Mouse (Mus musculus) forebrain, embryonic 11.5 days (tissue): Measurements from ENCODE around the gene Ccdc106. TPM values are rescaled to one million over a fixed set of nuclear protein-coding genes. Genes with fewer than 3 reads are reported as not detected.
"Not testable (repeated sequence)": the region's sequence is repeated elsewhere in the genome, so short reads cannot be mapped to it uniquely, and the experiment has no call there.

Experiments
- ATAC-seq: fragments of 200-750 bp; cut with Nextera tagmentation; replicated peaks from 2 replicates; pipeline ENCODE4 v1.8.0; 2017; ENCODE audit warnings: moderate TSS enrichment; ENCODE audit not compliant: low FRiP score
- DNase-seq: peaks from one replicate; pipeline ENCODE4 v3.0.0-alpha.2; 2017; ENCODE audit warnings: low spot score
- H3K27ac ChIP-seq: fragments of 300-500 bp; sonication (generic); 2 replicates; pipeline ENCODE4 v1.5.1; 2014; ENCODE audit warnings: low read depth, low read length
- H3K27me3 ChIP-seq: fragments of 300-500 bp; sonication (generic); 2 replicates; pipeline ENCODE4 v1.6.1; 2014; ENCODE audit warnings: mild to moderate bottlenecking, low read length, mixed read lengths; ENCODE audit not compliant: control insufficient read depth, insufficient read depth
- H3K36me3 ChIP-seq: fragments of 300-500 bp; sonication (generic); 2 replicates; pipeline ENCODE4 v1.6.1; 2014; ENCODE audit warnings: mild to moderate bottlenecking, low read length, moderate library complexity, mixed read lengths; ENCODE audit not compliant: control insufficient read depth, insufficient read depth
- H3K4me1 ChIP-seq: fragments of 300-500 bp; sonication (generic); replicated peaks from 2 replicates; pipeline ENCODE4 v1.6.1; 2014; ENCODE audit warnings: low read length, mixed read lengths; ENCODE audit not compliant: control insufficient read depth, insufficient read depth
- H3K4me2 ChIP-seq: fragments of 300-500 bp; sonication (generic); 2 replicates; pipeline ENCODE4 v1.6.1; 2014; ENCODE audit warnings: low read depth, mild to moderate bottlenecking, low read length, moderate library complexity, mixed read lengths; ENCODE audit not compliant: severe bottlenecking
- H3K4me3 ChIP-seq: fragments of 300-500 bp; sonication (generic); 2 replicates; pipeline ENCODE4 v1.5.1; 2014; ENCODE audit warnings: low read depth, low read length
- H3K9ac ChIP-seq: fragments of 300-500 bp; sonication (generic); 2 replicates; pipeline ENCODE4 v1.6.1; 2014; ENCODE audit warnings: low read length
- H3K9me3 ChIP-seq: fragments of 300-500 bp; sonication (generic); 2 replicates; pipeline ENCODE4 v1.6.1; 2016; ENCODE audit warnings: low read length, mixed read lengths; ENCODE audit not compliant: control insufficient read depth
- WGBS: fragments of 180-500 bp; shearing (Covaris S2); extraction: QIAGEN DNeasy Blood & Tissue Kit; methylation state at CpG from one replicate; pipeline ENCODE4 v1.1.7; 2014; 5-methylcytosine and 5-hydroxymethylcytosine counted together
- polyA plus RNA-seq: library from polyadenylated mRNA; unstranded; fragments of >200 nt; fragmentation: Nextera tagmentation; extraction: Ambion mirVana; gene quantifications from 2 replicates; pipeline ENCODE4 v1.2.1, GENCODE M21; 2014

Ccdc106 gene
- polyA plus RNA-seq, 1 experiment from 2014 or later, result 7.2 TPM

DNA sequence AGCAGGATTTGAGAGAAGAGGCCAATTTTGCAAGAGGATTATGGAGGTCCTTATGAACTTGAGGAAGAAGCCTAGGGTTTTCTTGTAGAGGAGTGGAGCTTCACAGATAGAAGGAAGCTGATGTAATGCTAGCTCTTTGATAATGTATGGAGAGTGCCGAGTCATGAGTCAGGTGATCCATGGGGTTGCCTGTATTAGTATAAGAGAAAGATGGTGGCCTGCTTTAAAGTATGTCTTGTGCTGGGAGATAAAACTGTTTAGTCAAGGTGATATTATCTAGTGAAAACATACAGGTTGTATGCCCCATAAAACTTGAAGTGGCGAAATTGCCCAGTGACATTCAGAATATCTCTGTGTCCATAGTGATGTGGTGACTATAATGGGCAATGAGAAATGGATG lies 56.6 kb downstream of the Ccdc106 start:
- H3K4me1 ChIP-seq, result no peaks in the 10 kb centered on the region
- no peak overlapping the region for H3K27ac ChIP-seq
- H3K27me3 ChIP-seq, result no peaks in the 10 kb centered on the region
- no peak for ATAC-seq
- no peak overlapping the region for H3K9ac ChIP-seq
- H3K4me3 ChIP-seq, result no peak overlapping the region
- H3K4me2 ChIP-seq, result no peak overlapping the region
- WGBS, result 92% methylated on average over 2 of the region's 2 CpGs
- H3K36me3 ChIP-seq, result peaks cover 28% of the 10 kb centered on the region
- no peak for DNase-seq
- no peaks in the 10 kb centered on the region for H3K9me3 ChIP-seq

DNA sequence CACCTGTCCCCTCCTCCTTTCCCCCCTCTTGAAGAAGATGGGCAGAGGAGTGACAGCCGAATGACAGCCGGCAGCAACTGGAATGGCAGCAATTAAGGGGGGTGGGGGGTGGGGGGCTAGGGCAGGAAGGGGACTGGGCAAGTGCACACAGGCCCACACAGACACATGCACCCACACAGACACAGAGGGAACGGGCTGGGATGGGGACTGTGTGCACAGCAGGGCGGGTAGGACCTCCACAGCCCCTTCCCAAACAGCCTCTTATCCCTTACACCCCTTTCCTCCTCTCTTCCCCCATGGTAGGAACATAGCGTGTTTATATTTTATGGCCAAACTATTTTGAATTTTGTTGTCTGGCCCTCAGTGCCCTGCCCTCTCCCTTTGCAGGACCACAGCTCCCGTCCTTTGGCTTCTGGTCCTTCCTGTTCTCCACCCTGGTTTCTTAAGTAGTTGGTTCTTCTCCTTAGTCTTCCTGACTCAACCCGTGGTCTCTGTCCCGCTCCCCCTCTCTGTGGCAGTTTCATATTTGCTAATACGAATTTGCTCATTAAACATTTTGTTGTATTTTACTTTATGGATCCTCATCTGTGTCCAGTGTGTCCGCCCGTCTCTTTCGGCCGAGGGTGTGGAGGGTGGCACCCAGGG lies 59.1 kb downstream of the Ccdc106 start:
- H3K4me2 ChIP-seq, result peak overlapping the region; percentile 87; the same call in 1 of the 2 replicates

DNA sequence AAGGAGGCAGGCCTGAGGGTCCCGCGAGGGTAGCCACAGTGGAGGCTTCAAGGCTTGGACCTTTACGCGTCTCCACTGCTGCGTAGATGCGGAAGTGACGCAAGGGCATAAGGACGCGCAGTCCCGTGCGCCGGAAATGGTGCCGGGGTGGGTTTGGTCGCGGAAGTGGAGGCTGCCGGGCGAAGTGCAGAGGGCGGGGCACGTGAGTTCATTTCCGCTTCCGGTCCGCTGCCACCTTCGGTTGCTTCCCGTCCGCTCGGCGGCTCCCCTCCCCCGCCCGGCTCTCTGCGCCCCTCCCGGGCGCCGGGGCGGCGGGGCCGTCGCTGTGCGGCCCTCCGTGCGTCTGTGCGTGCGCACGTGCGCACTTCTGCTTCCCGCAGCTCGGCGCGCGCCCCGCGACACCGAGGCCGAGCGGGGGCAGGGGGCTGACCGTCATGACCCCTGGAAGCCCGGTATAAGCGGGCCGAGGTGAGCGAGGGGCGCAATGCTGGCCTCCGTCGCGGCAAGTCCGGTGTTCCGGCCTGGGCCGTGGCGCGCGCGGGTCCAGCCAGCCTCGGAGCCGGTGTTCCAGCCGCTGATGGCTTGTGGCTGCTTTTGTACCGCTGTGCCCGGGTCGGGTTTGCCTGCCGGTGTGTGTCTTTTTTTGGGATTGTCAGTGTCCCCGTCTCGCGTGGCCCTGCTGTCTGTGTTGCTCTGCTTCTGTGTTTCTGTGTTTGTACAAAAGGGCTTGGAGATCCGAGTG lies 59.8 kb downstream of the Ccdc106 start, which contains the start of gene Epn1:
Gene Epn1 (plus strand): TSS at position 226 of the 742 bp plus-strand sequence.
- Histone ChIP-seq H3K4me3 (peak within 1 kb of the TSS; percentile 96), H3K27me3 (no peaks in the 10 kb centered on the region), H3K4me2 (peak within 1 kb of the TSS; percentile 87), H3K36me3 (peaks cover 19% of the 10 kb centered on the region), H3K27ac (peak within 1 kb of the TSS; percentile 76), H3K9me3 (no peaks in the 10 kb centered on the region), H3K4me1 (no peaks in the 10 kb centered on the region), H3K9ac (peak within 1 kb of the TSS; percentile 95)
- DNase-seq (peak; percentile 98), ATAC-seq (peak; percentile 98)
- WGBS, result under 1% methylated on average over 68 of the region's 81 CpGs

More for the DNA sequence above, 59.1 kb downstream of the Ccdc106 start:
- not testable (repeated sequence) for H3K27me3 ChIP-seq, DNase-seq, H3K9me3 ChIP-seq, H3K4me1 ChIP-seq
- Histone ChIP-seq H3K36me3 (peaks cover 17% of the 10 kb centered on the region), H3K27ac (peak overlapping the region; percentile 53; the same call in 1 of the 2 replicates), H3K9ac (peak overlapping the region; percentile 35; the same call in 1 of the 2 replicates), H3K4me3 (peak overlapping the region; percentile 96)
- ATAC-seq, result peak; percentile 45
- 54% methylated on average over 10 of the region's 13 CpGs for WGBS

DNA sequence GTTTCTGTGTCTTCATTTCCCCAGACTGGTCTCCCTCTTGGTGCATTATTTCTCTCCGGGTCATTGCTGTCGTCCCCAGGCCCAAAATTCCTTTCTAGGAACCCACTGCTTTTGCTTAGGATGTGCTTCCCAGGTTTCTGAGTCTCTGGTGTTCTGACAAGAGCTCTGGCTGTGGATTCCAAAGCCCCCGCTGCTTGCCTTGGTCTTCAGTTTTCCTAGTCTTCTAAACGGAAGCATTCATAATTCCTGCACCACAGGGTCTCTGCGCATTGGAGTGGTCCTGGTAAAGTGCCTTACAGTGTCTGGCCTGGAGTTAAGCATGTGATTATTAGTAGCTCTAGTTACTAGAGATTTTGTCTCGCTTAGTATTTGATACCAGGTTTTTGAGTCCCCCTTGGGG lies 60.5 kb downstream of the Ccdc106 start:
- Histone ChIP-seq H3K9me3 (no peaks in the 10 kb centered on the region), H3K27me3 (no peaks in the 10 kb centered on the region), H3K4me3 (peak overlapping the region; percentile 96), H3K4me1 (no peaks in the 10 kb centered on the region), H3K9ac (peak overlapping the region; percentile 95), H3K27ac (0 out of 2 replicates have a peak overlapping the region, but pooled peaks have one; percentile 76), H3K4me2 (peak overlapping the region; percentile 87), H3K36me3 (peaks cover 19% of the 10 kb centered on the region)
- ATAC-seq (no peak), DNase-seq (peak; percentile 48)
- WGBS, result 22% methylated on average over 6 of the region's 6 CpGs

DNA sequence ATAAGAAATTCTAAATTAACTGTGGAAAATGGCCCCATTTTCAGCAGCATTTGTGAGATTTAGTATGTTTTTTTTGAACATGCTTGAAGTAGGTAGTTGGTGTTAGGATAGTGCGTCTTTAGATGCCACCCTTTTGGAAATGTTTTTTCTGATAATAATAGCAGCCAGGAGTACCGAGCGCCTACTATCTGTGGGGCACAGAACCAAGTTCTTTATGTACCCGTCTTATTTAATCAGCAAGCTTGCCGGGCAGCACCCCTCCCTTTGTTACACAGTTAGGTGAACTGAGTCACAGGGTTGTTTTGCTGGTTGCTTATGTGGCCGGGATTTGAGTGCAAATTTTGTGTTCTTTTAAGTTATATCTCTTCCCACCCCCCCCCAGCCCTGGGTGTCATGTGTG lies 60.9 kb downstream of the Ccdc106 start:
- Histone ChIP-seq H3K4me2 (peak overlapping the region; percentile 87; the same call in 1 of the 2 replicates), H3K4me3 (peak overlapping the region; percentile 96), H3K27me3 (no peaks in the 10 kb centered on the region), H3K9ac (no peak overlapping the region; the same call in 1 of the 2 replicates), H3K9me3 (no peaks in the 10 kb centered on the region), H3K36me3 (peaks cover 19% of the 10 kb centered on the region), H3K27ac (no peak overlapping the region), H3K4me1 (no peaks in the 10 kb centered on the region)
- WGBS, result 80% methylated on average over 6 of the region's 6 CpGs
- peak; percentile 46 for DNase-seq
- ATAC-seq, result no peak

DNA sequence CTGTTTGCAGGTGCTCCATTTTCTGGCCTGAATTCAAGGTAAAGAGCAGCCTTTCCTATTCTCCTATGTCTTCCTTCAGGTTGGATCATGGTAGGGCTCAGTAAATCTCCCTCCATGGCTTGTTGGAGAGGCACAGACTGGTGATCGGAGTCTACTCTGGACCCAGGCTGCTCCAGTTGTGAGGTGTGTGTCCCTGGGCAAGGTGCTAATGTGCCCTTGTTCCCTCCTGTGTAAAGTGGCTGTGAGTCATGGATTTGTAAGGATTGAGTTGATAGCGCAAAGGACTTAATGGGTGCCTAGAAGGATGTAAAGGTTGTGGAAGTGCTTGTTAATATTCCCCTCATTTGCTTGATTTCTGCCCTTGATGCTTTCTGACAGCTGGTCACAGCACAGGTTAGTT lies 61.6 kb downstream of the Ccdc106 start:
- ATAC-seq (no peak), DNase-seq (no peak)
- no peak overlapping the region for H3K9ac ChIP-seq
- peak overlapping the region; percentile 96; the same call in 1 of the 2 replicates for H3K4me3 ChIP-seq
- H3K4me2 ChIP-seq, result no peak overlapping the region
- no peak overlapping the region for H3K27ac ChIP-seq
- no peaks in the 10 kb centered on the region for H3K4me1 ChIP-seq
- H3K36me3 ChIP-seq, result peaks cover 12% of the 10 kb centered on the region; the same call in 1 of the 2 replicates
- no peaks in the 10 kb centered on the region for H3K9me3 ChIP-seq
- 91% methylated on average over 2 of the region's 2 CpGs for WGBS
- H3K27me3 ChIP-seq, result no peaks in the 10 kb centered on the region

DNA sequence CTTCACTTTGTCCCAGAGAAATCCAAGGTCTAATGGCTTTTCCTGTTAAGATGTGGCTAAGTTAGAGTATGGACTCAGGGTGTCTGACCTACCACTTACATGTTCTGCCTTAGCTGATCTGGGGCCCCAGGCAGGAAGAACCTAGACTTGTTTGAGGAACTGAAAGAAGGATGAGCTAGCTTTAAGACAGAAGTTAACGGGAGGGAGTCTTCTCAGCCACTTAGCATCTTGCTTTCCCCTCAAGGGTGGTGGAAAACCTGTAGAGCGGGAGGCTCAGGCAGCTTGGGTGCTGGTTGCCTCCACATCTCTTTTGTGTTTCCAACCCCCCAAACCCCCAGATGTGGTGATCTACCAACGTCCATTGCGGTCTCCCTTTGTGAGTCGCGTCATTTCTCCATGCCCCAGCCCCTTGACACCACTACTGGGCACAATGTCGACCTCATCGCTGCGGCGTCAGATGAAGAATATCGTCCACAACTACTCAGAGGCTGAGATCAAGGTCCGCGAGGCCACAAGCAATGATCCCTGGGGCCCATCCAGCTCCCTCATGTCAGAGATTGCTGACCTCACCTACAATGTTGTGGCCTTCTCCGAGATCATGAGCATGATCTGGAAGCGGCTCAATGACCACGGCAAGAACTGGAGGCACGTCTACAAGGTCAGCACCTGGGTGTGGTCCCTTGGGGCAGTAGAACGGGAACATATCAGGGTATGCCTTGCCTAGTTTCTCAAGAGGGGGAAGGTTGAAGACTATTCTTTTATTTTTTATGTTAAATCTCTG lies 63.2 kb downstream of the Ccdc106 start:
- no peak overlapping the region for H3K9ac ChIP-seq
- H3K4me3 ChIP-seq, result no peak overlapping the region
- H3K27ac ChIP-seq, result no peak overlapping the region
- DNase-seq (no peak), ATAC-seq (no peak)
- no peaks in the 10 kb centered on the region for H3K9me3 ChIP-seq
- no peaks in the 10 kb centered on the region for H3K4me1 ChIP-seq
- no peaks in the 10 kb centered on the region for H3K27me3 ChIP-seq
- 95% methylated on average over 18 of the region's 18 CpGs for WGBS
- no peak overlapping the region for H3K4me2 ChIP-seq
- peaks cover 5% of the 10 kb centered on the region; the same call in 1 of the 2 replicates for H3K36me3 ChIP-seq

DNA sequence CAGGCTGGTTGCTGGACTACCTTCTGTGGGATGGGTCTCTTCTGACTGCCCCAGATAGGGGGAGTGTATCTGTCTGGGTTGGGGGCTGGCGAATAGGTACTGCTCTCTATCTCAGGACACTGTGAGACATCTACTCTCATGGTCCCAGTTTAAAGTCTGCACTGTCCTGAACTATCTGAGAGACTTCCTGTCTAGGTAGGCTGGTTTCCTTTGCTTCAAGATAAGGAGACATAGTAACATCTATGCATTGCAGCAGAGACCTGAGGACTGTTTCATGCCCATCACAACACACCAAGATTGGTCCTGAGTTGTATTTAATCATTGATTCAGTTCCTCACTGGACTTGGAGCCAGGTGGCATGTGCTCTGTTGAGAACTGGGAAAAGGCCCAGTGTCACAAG lies 65.2 kb downstream of the Ccdc106 start:
- Histone ChIP-seq H3K4me2 (no peak overlapping the region), H3K4me1 (no peaks in the 10 kb centered on the region), H3K27me3 (no peaks in the 10 kb centered on the region), H3K9ac (no peak overlapping the region), H3K27ac (no peak overlapping the region), H3K4me3 (no peak overlapping the region), H3K36me3 (peaks cover 2% of the 10 kb centered on the region; the same call in 1 of the 2 replicates), H3K9me3 (no peaks in the 10 kb centered on the region)
- DNase-seq (no peak), ATAC-seq (no peak)
- 88% methylated on average over 1 of the region's 1 CpGs for WGBS
